In the genomic region with DNA sequence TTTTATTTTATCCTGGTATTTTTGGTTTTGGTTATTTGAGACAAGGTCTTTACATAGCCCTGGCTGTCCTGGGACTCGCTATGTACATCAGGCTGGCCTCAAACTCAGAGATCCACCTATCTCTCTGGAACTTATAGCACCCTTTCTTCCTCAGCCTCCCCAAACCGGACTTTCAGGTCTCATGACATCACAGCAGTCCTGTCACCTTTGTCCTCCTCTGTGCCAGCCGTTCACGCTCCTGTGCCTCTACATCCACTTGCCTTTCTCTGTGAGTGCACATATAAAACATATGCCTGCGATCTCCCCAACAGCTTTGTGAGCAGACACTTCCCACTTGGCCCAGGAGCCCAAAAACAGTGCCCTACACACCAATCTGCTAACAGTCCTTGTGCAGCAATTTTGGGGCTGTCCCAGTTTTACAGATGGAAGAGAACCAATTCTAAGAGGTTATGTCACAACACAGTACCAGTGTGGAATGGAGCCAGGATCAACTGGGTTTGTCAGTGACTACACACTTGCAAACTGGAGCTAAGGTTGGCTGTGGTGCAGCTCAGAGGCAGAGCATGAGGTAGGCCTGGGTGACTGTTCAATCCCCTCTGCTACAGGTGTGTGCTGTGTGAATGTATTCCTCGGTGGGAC, we compare ENCODE assay signal across 8 mouse cellular contexts. TPM values are rescaled to one million over a fixed set of nuclear protein-coding genes. Genes with fewer than 3 reads are reported as not detected.
DNase-seq lines count a peak whose midpoint lies in the region; ATAC-seq lines count a peak whose summit lies in the region.

No protein-coding gene starts in this region.

- peak overlapping the region; percentile 78 for H3K27ac ChIP-seq in heart, embryonic 15.5 days
- H3K27ac ChIP-seq in hindbrain, embryonic 12.5 days, result peak overlapping the region; percentile 70
- H3K27ac ChIP-seq in liver, embryonic 15.5 days (replicated peaks), result peak overlapping the region; percentile 78

- no peak overlapping the region for H3K4me2 ChIP-seq in heart, embryonic 15.5 days
- H3K4me2 ChIP-seq in hindbrain, embryonic 12.5 days (replicated peaks), result no peak overlapping the region
- peak overlapping the region; percentile 27 for H3K4me2 ChIP-seq in liver, embryonic 15.5 days

- WGBS in heart, embryonic 15.5 days, result 80% methylated on average over 6 of the region's 6 CpGs
- 82% methylated on average over 6 of the region's 6 CpGs for WGBS in hindbrain, embryonic 12.5 days
- WGBS in liver, embryonic 15.5 days (ENCODE audit: insufficient replicate concordance), result 77% methylated on average over 6 of the region's 6 CpGs

- no peaks in the 10 kb centered on the region for H3K27me3 ChIP-seq in heart, embryonic 15.5 days
- no peaks in the 10 kb centered on the region for H3K27me3 ChIP-seq in hindbrain, embryonic 12.5 days
- H3K27me3 ChIP-seq in liver, embryonic 15.5 days, result no peaks in the 10 kb centered on the region

- no peak for ATAC-seq in heart, embryonic 15.5 days (replicated peaks; ENCODE audit: insufficient number of reproducible peaks, insufficient read depth, low FRiP score, low read depth)
- no peak for ATAC-seq in hindbrain, embryonic 12.5 days (ENCODE audit: low FRiP score)
- ATAC-seq in liver, embryonic 15.5 days (ENCODE audit: insufficient read depth), result peak; percentile 29; the same call in 1 of the 2 replicates
- no peak for ATAC-seq in megakaryocyte-erythroid progenitor cell, adult 5-6 weeks (replicated peaks; ENCODE audit: low FRiP score, low TSS enrichment, poor library complexity, severe bottlenecking)

- H3K9ac ChIP-seq in heart, embryonic 15.5 days, result no peak overlapping the region
- no peak overlapping the region for H3K9ac ChIP-seq in hindbrain, embryonic 12.5 days
- H3K9ac ChIP-seq in liver, embryonic 15.5 days, result no peak overlapping the region

- no peak overlapping the region for H3K4me3 ChIP-seq in heart, embryonic 15.5 days
- H3K4me3 ChIP-seq in hindbrain, embryonic 12.5 days, result no peak overlapping the region
- no peak overlapping the region for H3K4me3 ChIP-seq in liver, embryonic 15.5 days (replicated peaks)

- no peaks in the 10 kb centered on the region for H3K9me3 ChIP-seq in heart, embryonic 15.5 days (replicated peaks)
- H3K9me3 ChIP-seq in hindbrain, embryonic 12.5 days (replicated peaks), result no peaks in the 10 kb centered on the region
- no peaks in the 10 kb centered on the region for H3K9me3 ChIP-seq in liver, embryonic 15.5 days (replicated peaks)

- no peaks in the 10 kb centered on the region for H3K36me3 ChIP-seq in heart, embryonic 15.5 days
- 0 out of 2 replicates have a peak, but pooled peaks cover 3% of the 10 kb centered on the region for H3K36me3 ChIP-seq in hindbrain, embryonic 12.5 days
- no peaks in the 10 kb centered on the region; the same call in 1 of the 2 replicates for H3K36me3 ChIP-seq in liver, embryonic 15.5 days (replicated peaks)

- peaks cover 52% of the 10 kb centered on the region for H3K4me1 ChIP-seq in heart, embryonic 15.5 days (replicated peaks)
- H3K4me1 ChIP-seq in hindbrain, embryonic 12.5 days, result peaks cover 43% of the 10 kb centered on the region
- peaks cover 49% of the 10 kb centered on the region for H3K4me1 ChIP-seq in liver, embryonic 15.5 days (replicated peaks)

- no peak for DNase-seq in heart, adult 18-20 months
- peak; percentile 51 to 62 for DNase-seq in cerebellum, adult 18-20 months
- DNase-seq in T-cell, adult 2 months (ENCODE audit: low spot score), result no peak
- no peak for DNase-seq in gastrocnemius, postnatal 10 days

RNA-seq across cellular contexts. Expression of a gene that starts 8.8 kb away (rescaled TPM):
- polyA plus RNA-seq in heart, embryonic 15.5 days (2015; fragmentation: Nextera tagmentation; extraction: Ambion mirVana), result 30.1 and 32.8 TPM in 2 replicates
- total RNA-seq in heart, adult 18-20 months (2021), result 10 to 100 TPM; 87.6 to 95.7 TPM
- polyA plus RNA-seq in hindbrain, embryonic 12.5 days (2016; fragmentation: Nextera tagmentation; extraction: Ambion mirVana), result 30.7 and 32.4 TPM in 2 replicates
- 18.1 and 20.7 TPM in 2 replicates for polyA plus RNA-seq in liver, embryonic 15.5 days (2015; fragmentation: Nextera tagmentation; extraction: Ambion mirVana)
- total RNA-seq in megakaryocyte-erythroid progenitor cell, adult 5-6 weeks (2014; fragmentation: Nextera tagmentation), result 29.0 and 42.6 TPM in 2 replicates
- total RNA-seq in megakaryocyte-erythroid progenitor cell, adult 5-6 weeks (2017), result 33.3 and 37.4 TPM in 2 replicates
- 100 to 1,000 TPM; 173 to 178 TPM for total RNA-seq in gastrocnemius, postnatal 10 days (2021)

RNA-seq across cellular contexts. Expression of a gene that starts 16.9 kb away (rescaled TPM):
- polyA plus RNA-seq in heart, embryonic 15.5 days (2015; fragmentation: Nextera tagmentation; extraction: Ambion mirVana), result 10.3 and 15.3 TPM in 2 replicates
- 10 to 100 TPM; 10.4 to 10.8 TPM for total RNA-seq in heart, adult 18-20 months (2021)
- 28.3 and 28.6 TPM in 2 replicates for polyA plus RNA-seq in hindbrain, embryonic 12.5 days (2016; fragmentation: Nextera tagmentation; extraction: Ambion mirVana)
- 17.9 and 18.3 TPM in 2 replicates for polyA plus RNA-seq in liver, embryonic 15.5 days (2015; fragmentation: Nextera tagmentation; extraction: Ambion mirVana)
- total RNA-seq in megakaryocyte-erythroid progenitor cell, adult 5-6 weeks (2014; fragmentation: Nextera tagmentation), result 15.3 and 16.1 TPM in 2 replicates
- total RNA-seq in megakaryocyte-erythroid progenitor cell, adult 5-6 weeks (2017), result 6.7 and 10.2 TPM in 2 replicates
- 10 to 100 TPM; 10.0 to 11.4 TPM for total RNA-seq in gastrocnemius, postnatal 10 days (2021)

RNA-seq across cellular contexts. Expression of a gene that starts 42.7 kb away (rescaled TPM):
- polyA plus RNA-seq in heart, embryonic 15.5 days (2015; fragmentation: Nextera tagmentation; extraction: Ambion mirVana), result 0.26 TPM in 1 of 2 replicates, not detected in the other
- not detected for total RNA-seq in heart, adult 18-20 months (2021)
- polyA plus RNA-seq in hindbrain, embryonic 12.5 days (2016; fragmentation: Nextera tagmentation; extraction: Ambion mirVana), result 0.13 TPM in 1 of 2 replicates, not detected in the other
- polyA plus RNA-seq in liver, embryonic 15.5 days (2015; fragmentation: Nextera tagmentation; extraction: Ambion mirVana), result not detected in 2 replicates
- total RNA-seq in megakaryocyte-erythroid progenitor cell, adult 5-6 weeks (2014; fragmentation: Nextera tagmentation), result not detected in 2 replicates
- total RNA-seq in megakaryocyte-erythroid progenitor cell, adult 5-6 weeks (2017), result not detected in 2 replicates
- total RNA-seq in gastrocnemius, postnatal 10 days (2021), result not detected

RNA-seq across cellular contexts. Expression of a gene that starts 52.7 kb away (rescaled TPM):
- 38.6 and 52.4 TPM in 2 replicates for polyA plus RNA-seq in heart, embryonic 15.5 days (2015; fragmentation: Nextera tagmentation; extraction: Ambion mirVana)
- total RNA-seq in heart, adult 18-20 months (2021), result 10 to 100 TPM; 13.4 to 14.5 TPM
- 57.6 and 60.7 TPM in 2 replicates for polyA plus RNA-seq in hindbrain, embryonic 12.5 days (2016; fragmentation: Nextera tagmentation; extraction: Ambion mirVana)
- 97.2 and 98.6 TPM in 2 replicates for polyA plus RNA-seq in liver, embryonic 15.5 days (2015; fragmentation: Nextera tagmentation; extraction: Ambion mirVana)
- 127 and 188 TPM in 2 replicates for total RNA-seq in megakaryocyte-erythroid progenitor cell, adult 5-6 weeks (2014; fragmentation: Nextera tagmentation)
- 123 and 153 TPM in 2 replicates for total RNA-seq in megakaryocyte-erythroid progenitor cell, adult 5-6 weeks (2017)
- 10 to 100 TPM; 27.2 to 31.1 TPM for total RNA-seq in gastrocnemius, postnatal 10 days (2021)

Comparison
In these comparisons a context has a peak if more than half of its experiments do, and no peak if none do; other contexts are left out.
1. DNase-seq: peak in cerebellum, adult 18-20 months (2 of 2); none in heart, adult 18-20 months (0 of 2), T-cell, adult 2 months (single experiment) and gastrocnemius, postnatal 10 days (single experiment).
2. Peak in every context shown above with its lines, with median percentiles within 50 percentile points of each other: H3K27ac ChIP-seq.